Mouse (Mus musculus): Measurements from ENCODE around the gene Tango6. TPM values are rescaled to one million over a fixed set of nuclear protein-coding genes. Genes with fewer than 3 reads are reported as not detected.

Tango6 gene
- polyA plus RNA-seq, 1 experiment = 2.1 TPM

GRCm38 (mm10) chr8:106687479-106687878 is 4.6 kb downstream of the Tango6 start:
- Histone ChIP-seq H3K36me3 (ENCODE audit: control insufficient read depth, insufficient read depth, low read length) (peaks cover 4% of the 10 kb centered on the region; the same call in 1 of the 2 replicates), H3K4me1 (ENCODE audit: control insufficient read depth, insufficient read depth, insufficient read length, low read length) (no peaks in the 10 kb centered on the region), H3K27ac (ENCODE audit: insufficient read depth, low read depth, low read length) (no peak overlapping the region), H3K27me3 (ENCODE audit: control insufficient read depth, insufficient read depth, low read length) (no peaks in the 10 kb centered on the region), H3K4me3 (ENCODE audit: low read depth, low read length) (no peak overlapping the region)
- under 1% methylated on average over 4 of the region's 4 CpGs for WGBS
- 0 out of 2 replicates have a peak, but pooled peaks have one; percentile 2 for TF ChIP-seq CTCF (IDR thresholded peaks at IDR 0.05; ENCODE audit: extremely low read depth, insufficient read length, insufficient replicate concordance, low read depth, low read length)
- no peak for TF ChIP-seq POLR2A (IDR thresholded peaks at IDR 0.05; ENCODE audit: low read depth, low read length)

- TF ChIP-seq POLR2A (IDR thresholded peaks at IDR 0.05; ENCODE audit: low read depth, low read length) = no peak
- WGBS = 83% methylated on average over 3 of the region's 3 CpGs
- no peaks in the 10 kb centered on the region for H3K4me1 ChIP-seq (ENCODE audit: control insufficient read depth, insufficient read depth, insufficient read length, low read length)
- H3K27ac ChIP-seq (ENCODE audit: insufficient read depth, low read depth, low read length) = no peak overlapping the region
- peaks cover 23% of the 10 kb centered on the region for H3K36me3 ChIP-seq (ENCODE audit: control insufficient read depth, insufficient read depth, low read length)
- no peaks in the 10 kb centered on the region for H3K27me3 ChIP-seq (ENCODE audit: control insufficient read depth, insufficient read depth, low read length)
- no peak overlapping the region for H3K4me3 ChIP-seq (ENCODE audit: low read depth, low read length)
These were observed 14.9 kb downstream of the Tango6 start for GRCm38 (mm10) chr8:106697748-106698248.

GRCm38 (mm10) chr8:106699588-106699987 is 16.7 kb downstream of the Tango6 start:
- 76% methylated on average over 5 of the region's 5 CpGs for WGBS
- H3K4me1 ChIP-seq (ENCODE audit: control insufficient read depth, insufficient read depth, insufficient read length, low read length) = no peaks in the 10 kb centered on the region

GRCm38 (mm10) chr8:106700131-106700530 is 17.3 kb downstream of the Tango6 start:
- no peak overlapping the region for H3K4me3 ChIP-seq (ENCODE audit: low read depth, low read length)
- WGBS = 84% methylated on average over 6 of the region's 6 CpGs
- no peak for TF ChIP-seq CTCF (IDR thresholded peaks at IDR 0.05; ENCODE audit: extremely low read depth, insufficient read length, insufficient replicate concordance, low read depth, low read length)
- no peak for TF ChIP-seq POLR2A (IDR thresholded peaks at IDR 0.05; ENCODE audit: low read depth, low read length)
- H3K27me3 ChIP-seq (ENCODE audit: control insufficient read depth, insufficient read depth, low read length) = no peaks in the 10 kb centered on the region
- H3K27ac ChIP-seq (ENCODE audit: insufficient read depth, low read depth, low read length) = no peak overlapping the region
- H3K36me3 ChIP-seq (ENCODE audit: control insufficient read depth, insufficient read depth, low read length) = peaks cover 22% of the 10 kb centered on the region
- no peaks in the 10 kb centered on the region for H3K4me1 ChIP-seq (ENCODE audit: control insufficient read depth, insufficient read depth, insufficient read length, low read length)

More at GRCm38 (mm10) chr8:106699588-106699987, 16.7 kb downstream of the Tango6 start:
- Histone ChIP-seq H3K27ac (ENCODE audit: insufficient read depth, low read depth, low read length) (no peak overlapping the region), H3K27me3 (ENCODE audit: control insufficient read depth, insufficient read depth, low read length) (no peaks in the 10 kb centered on the region), H3K36me3 (ENCODE audit: control insufficient read depth, insufficient read depth, low read length) (peaks cover 22% of the 10 kb centered on the region), H3K4me3 (ENCODE audit: low read depth, low read length) (no peak overlapping the region)
- TF ChIP-seq CTCF (IDR thresholded peaks at IDR 0.05; ENCODE audit: extremely low read depth, insufficient read length, insufficient replicate concordance, low read depth, low read length) = peak; percentile 47; the same call in 1 of the 2 replicates
- TF ChIP-seq POLR2A (IDR thresholded peaks at IDR 0.05; ENCODE audit: low read depth, low read length) = no peak

GRCm38 (mm10) chr8:106701360-106701759 is 18.5 kb downstream of the Tango6 start:
- no peaks in the 10 kb centered on the region for H3K27me3 ChIP-seq (ENCODE audit: control insufficient read depth, insufficient read depth, low read length)
- no peaks in the 10 kb centered on the region for H3K4me1 ChIP-seq (ENCODE audit: control insufficient read depth, insufficient read depth, insufficient read length, low read length)
- H3K4me3 ChIP-seq (ENCODE audit: low read depth, low read length) = no peak overlapping the region
- 82% methylated on average over 3 of the region's 3 CpGs for WGBS
- no peak overlapping the region for H3K27ac ChIP-seq (ENCODE audit: insufficient read depth, low read depth, low read length)
- H3K36me3 ChIP-seq (ENCODE audit: control insufficient read depth, insufficient read depth, low read length) = peaks cover 18% of the 10 kb centered on the region
- TF ChIP-seq POLR2A (IDR thresholded peaks at IDR 0.05; ENCODE audit: low read depth, low read length) = no peak
- TF ChIP-seq CTCF (IDR thresholded peaks at IDR 0.05; ENCODE audit: extremely low read depth, insufficient read length, insufficient replicate concordance, low read depth, low read length) = no peak

- WGBS = 87% methylated on average over 9 of the region's 9 CpGs
- no peak overlapping the region for H3K4me3 ChIP-seq (ENCODE audit: low read depth, low read length)
- H3K4me1 ChIP-seq (ENCODE audit: control insufficient read depth, insufficient read depth, insufficient read length, low read length) = no peaks in the 10 kb centered on the region
- TF ChIP-seq CTCF (IDR thresholded peaks at IDR 0.05; ENCODE audit: extremely low read depth, insufficient read length, insufficient replicate concordance, low read depth, low read length) = no peak
- no peak for TF ChIP-seq POLR2A (IDR thresholded peaks at IDR 0.05; ENCODE audit: low read depth, low read length)
- H3K36me3 ChIP-seq (ENCODE audit: control insufficient read depth, insufficient read depth, low read length) = peaks cover 9% of the 10 kb centered on the region
- H3K27ac ChIP-seq (ENCODE audit: insufficient read depth, low read depth, low read length) = peak overlapping the region; percentile 17
- H3K27me3 ChIP-seq (ENCODE audit: control insufficient read depth, insufficient read depth, low read length) = no peaks in the 10 kb centered on the region
These were observed 21.5 kb downstream of the Tango6 start for GRCm38 (mm10) chr8:106704199-106704900.

GRCm38 (mm10) chr8:106704901-106705321 is 22.0 kb downstream of the Tango6 start:
- 64% methylated on average over 9 of the region's 9 CpGs for WGBS
- Histone ChIP-seq H3K4me3 (ENCODE audit: low read depth, low read length) (no peak overlapping the region), H3K36me3 (ENCODE audit: control insufficient read depth, insufficient read depth, low read length) (peaks cover 5% of the 10 kb centered on the region; the same call in 1 of the 2 replicates), H3K4me1 (ENCODE audit: control insufficient read depth, insufficient read depth, insufficient read length, low read length) (no peaks in the 10 kb centered on the region), H3K27me3 (ENCODE audit: control insufficient read depth, insufficient read depth, low read length) (no peaks in the 10 kb centered on the region), H3K27ac (ENCODE audit: insufficient read depth, low read depth, low read length) (peak overlapping the region; percentile 17)
- TF ChIP-seq CTCF (IDR thresholded peaks at IDR 0.05; ENCODE audit: extremely low read depth, insufficient read length, insufficient replicate concordance, low read depth, low read length) = no peak
- TF ChIP-seq POLR2A (IDR thresholded peaks at IDR 0.05; ENCODE audit: low read depth, low read length) = no peak
